Mouse (Mus musculus) layer of hippocampus, postnatal 10 days (tissue): ENCODE results near the gene Sema6d. TPM values are rescaled to one million over a fixed set of nuclear protein-coding genes. Genes with fewer than 3 reads are reported as not detected.

Experiments used
- DNase-seq, 2 experiments: peaks; one replicate each; pipeline ENCODE4 v3.0.0; 2021; ENCODE audit warnings: low spot score in 2 of 2
- total RNA-seq, 2 experiments: library from RNA; stranded (reverse); gene quantifications; 2 replicates each; pipeline ENCODE4 v1.2.3; 2021

Sema6d gene
- total RNA-seq, 2 experiments from 2014 or later: 92.1 to 97.7 TPM

GRCm38 (mm10) chr2:124397304-124397703 lies 307.5 kb downstream of the Sema6d start:
- no peak for DNase-seq

DNA sequence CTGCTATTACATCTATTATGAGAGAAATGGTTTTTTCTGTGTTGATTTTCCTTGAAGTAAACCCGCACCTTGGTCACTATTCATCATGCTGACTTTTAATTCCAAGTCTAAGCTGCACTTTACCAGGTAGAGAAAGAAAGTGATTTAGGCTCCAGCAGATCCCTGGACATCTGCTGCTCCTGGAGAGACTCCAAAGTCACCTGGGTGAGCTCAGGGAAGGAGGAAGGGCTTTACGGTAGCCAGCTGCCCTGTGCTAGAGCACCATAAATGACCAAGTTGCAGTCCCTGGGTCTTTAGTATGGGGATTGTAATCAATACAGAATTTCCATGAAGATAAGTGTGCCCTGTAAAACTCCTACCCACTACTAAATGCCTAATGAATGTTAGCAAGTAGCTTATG lies 309.8 kb downstream of the Sema6d start:
- DNase-seq: no peak

DNA sequence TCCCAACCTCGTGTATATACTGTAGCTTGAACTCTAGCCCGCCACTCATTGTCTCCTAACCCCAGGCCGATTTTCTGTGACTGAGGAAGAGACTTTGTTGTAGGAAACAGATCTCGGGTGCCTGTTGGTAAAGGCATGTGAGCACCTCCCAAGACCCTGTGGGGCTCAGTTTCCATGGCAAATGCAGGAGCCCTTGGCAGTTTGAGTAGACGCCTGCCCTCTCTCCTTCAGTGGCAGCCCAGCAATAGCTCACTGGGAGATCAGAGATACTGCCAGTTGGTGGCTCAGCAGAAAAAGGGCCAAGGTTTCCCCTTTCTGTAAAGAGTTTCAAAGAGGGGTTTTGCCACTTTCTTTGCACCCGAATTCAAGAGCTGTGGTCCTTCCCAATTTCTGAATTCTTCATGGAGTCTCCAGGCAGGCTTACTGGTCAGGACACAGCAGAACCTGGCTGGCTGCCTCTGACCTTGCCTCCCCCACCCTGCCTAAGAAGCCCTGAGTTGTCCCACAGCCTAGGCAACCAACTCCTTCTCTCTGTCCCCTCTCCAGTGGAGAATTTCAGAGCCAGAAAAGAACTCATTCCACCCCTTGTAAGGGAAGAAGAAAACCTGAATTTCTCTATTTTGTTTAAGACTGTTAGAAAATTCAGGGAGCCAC lies 312.1 kb downstream of the Sema6d start:
- peak; percentile 23 to 54 for DNase-seq

- no peak for DNase-seq
Observed at GRCm38 (mm10) chr2:124403571-124403970, 313.8 kb downstream of the Sema6d start.

DNA sequence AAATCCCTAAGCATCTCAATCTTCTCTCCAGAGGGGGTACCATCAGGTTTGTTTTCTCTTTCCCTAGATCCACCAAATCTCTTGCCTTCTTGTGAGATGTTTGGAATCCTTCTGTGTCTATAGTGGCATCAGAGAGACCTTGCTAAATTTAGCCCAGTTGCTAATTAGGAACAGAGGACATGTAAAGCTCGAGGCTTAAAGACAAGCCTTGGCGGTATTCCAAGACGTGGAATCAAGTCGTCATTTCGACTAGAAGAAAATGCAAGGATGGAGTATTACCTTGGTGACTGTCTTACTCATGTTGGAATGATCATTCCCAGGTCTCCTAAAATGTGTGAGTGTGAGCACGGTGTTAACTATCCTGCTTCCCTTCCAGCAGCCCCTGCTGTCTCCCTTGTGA lies 314.2 kb downstream of the Sema6d start:
- no peak for DNase-seq

GRCm38 (mm10) chr2:124404631-124405562 lies 315.1 kb downstream of the Sema6d start:
- no peak for DNase-seq

GRCm38 (mm10) chr2:124408956-124409355 lies 319.2 kb downstream of the Sema6d start:
- no peak for DNase-seq

GRCm38 (mm10) chr2:124416730-124417129 lies 327.0 kb downstream of the Sema6d start:
- no peak for DNase-seq

DNA sequence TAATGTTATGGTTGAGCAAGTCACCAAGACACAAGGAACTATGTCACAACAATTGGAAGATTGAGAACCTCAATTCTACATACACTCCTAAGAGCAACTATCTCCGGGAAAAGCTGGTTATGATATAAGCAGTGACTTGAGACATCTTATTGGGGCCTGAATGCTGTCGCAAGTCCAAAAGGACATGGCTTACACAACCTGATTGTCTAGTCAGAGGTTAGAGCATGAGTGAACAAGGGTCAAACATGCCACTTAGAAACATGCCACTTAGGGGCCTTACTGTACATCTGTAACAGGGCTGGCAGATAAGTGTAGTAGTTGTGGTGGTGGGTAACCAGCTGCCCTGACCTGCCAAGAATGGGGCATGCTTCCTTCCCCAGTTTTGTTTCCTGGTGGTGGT lies 328.6 kb downstream of the Sema6d start:
- DNase-seq: no peak

DNA sequence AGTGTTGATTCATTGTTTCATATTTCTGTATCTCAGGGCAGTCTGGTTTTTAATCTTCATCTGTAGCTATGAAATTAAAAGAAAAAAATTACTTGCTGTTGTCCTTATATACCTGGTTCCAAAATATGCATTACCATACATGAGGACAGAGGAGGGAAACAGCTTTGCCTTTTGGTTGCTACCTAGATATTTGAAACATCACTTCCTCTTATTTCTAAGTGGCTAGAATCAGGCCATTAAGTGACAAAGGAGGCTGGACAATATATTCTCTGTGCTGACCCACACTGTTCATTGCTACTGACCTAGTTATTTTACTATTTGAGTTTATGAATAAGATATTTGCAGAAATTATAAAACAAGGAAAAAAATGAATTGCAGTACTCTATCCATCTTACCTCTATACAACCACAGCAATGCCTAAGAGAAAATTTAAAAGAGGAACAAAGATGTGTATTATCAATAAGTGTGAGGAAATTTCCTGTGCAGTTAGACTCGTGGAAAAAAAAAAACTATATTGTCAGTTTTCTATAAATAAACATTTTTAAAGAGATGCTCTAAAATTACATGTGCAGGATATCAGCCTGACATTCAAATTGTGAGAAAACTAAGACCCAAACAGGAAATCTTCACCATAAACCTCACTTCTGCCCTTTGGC lies 330.5 kb downstream of the Sema6d start:
- DNase-seq: no peak

GRCm38 (mm10) chr2:124429744-124430143 lies 340.0 kb downstream of the Sema6d start:
- DNase-seq: no peak

DNA sequence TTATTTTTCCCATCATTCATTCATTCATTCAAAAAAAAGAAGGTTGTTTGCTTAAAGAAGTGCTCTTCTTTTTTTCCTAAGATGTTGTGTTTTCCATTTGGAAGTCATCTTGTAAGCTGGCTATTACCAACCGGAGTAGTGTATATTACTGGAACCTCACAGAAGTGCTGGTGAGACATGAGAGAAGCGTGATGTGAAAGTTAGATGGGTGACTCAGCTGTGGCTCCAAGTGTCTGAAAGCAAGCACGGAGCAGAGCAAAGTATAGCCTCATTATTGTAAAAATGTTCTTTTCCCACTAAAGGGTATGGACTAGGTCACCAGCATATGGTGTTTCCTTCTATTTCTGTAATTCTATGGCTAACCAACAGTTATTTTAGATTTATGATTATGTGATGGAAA lies 340.9 kb downstream of the Sema6d start:
- no peak for DNase-seq

DNA sequence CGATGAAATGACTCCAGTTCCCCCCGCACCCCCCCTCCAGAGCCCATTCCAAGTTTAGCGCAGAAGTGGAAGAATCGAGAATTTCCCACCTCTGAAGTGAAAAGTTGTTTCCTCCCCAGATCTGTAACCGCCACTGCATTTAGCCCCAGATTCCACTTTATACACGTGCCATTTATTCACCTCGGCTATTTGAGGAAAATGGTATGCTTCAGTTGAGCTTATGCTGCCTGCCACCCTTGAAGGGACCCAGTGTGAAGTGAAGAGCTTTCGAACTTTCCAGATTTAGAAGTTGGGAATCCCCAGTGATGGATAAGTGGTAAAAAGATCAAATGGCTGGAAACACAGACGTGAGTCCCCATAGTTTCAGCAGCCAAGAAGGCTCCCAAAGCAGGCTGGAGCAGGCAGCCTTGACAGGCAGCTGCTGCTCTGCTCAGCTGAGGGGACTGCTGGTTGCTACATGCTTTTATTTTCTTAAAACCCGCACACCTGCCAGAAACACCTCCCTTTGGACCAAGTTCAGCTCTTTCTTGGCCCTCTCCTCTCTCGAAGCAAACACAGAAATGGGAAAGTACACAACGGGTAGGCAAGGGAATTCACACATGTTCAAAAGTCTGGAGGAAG lies 345.7 kb downstream of the Sema6d start:
- peak in 1 of 2 experiments; percentile 16 for DNase-seq

DNA sequence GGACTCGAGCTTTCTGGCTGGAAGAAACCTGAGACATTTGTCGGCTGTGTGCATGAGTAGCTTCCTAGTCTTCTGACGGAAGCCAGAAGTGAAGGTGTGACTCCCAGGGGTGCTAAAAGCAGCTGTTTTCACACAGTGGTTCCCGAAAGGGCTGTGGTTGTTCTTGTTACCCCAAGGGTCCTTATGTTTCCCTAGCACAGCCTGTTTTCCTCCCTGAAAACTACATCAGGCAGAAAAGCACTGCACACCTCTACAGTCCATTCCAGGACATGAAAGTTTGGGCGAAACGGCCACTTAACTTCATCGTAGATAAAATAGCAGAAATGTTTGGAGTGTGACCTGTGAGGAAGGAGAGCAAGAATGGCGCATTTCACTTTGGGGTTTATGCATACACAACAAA lies 346.9 kb downstream of the Sema6d start:
- no peak for DNase-seq

DNA sequence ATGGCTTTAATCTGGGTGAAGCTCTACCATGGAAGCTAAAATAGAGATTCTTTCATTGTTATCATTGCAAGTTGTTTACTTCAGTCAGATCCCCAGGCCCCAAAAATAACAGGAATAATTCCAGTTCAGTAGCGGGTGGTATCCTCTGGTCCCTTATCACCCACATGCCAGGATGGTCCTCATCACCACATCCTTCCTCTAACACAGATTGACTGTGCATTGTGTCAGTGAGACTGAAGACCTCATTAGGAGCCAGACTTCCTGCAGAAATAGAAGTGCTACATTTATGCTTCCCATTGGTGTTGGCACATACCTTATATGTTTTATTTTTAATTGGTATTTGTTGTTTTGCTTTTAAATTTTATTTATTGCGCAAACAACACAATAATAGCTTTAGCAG lies 354.4 kb downstream of the Sema6d start:
- no peak for DNase-seq

- no peak for DNase-seq
Observed at GRCm38 (mm10) chr2:124455881-124456280, 366.1 kb downstream of the Sema6d start.

DNA sequence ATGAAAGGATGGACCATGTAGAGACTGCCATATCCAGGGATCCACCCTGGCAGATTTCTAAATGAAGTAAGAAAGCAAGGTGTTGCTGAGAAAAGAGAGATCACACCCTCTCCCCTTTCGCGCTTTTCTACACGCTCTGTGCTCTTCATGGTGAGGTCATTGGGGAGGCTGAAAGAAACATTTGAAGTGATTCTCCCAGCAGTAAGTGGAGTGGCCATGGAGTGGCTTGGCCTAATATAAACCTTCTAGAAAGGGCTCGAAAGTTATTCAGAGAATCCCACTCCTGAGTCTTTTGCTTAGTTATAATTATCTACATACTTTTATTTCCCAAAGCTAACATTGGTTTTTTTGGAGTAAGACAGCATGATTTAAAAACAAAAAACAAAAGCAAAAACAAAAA lies 367.2 kb downstream of the Sema6d start:
- no peak for DNase-seq

- peak in 1 of 2 experiments; percentile 22 for DNase-seq
Observed at GRCm38 (mm10) chr2:124458028-124458427, 368.3 kb downstream of the Sema6d start.

GRCm38 (mm10) chr2:124460956-124461355 lies 371.2 kb downstream of the Sema6d start:
- DNase-seq: no peak

- no peak for DNase-seq
Observed at GRCm38 (mm10) chr2:124461378-124461851, 371.6 kb downstream of the Sema6d start.
